ENCODE assay signal across 25 mouse cellular contexts in the genomic region with DNA sequence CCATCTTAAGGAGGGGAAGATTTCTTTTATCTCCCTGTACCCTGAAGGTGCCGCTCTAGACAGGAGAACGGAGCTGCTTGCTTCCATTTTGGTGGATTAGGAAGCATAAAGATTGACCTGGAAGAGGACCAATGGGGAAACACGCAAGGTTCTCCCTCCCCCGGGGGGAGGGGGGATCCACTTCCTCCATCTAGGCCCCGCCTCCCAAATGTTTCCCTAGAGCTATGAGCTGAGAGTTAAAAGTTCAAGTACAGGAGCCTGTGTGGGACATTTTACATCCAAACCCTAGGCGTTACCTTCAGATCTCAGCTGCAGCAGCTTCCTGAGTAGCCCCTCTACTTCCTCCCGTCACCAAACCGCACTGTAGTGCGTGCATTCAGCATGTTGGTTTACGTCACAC. TPM values are rescaled to one million over a fixed set of nuclear protein-coding genes. Genes with fewer than 3 reads are reported as not detected.
DNase-seq lines count a peak whose midpoint lies in the region; ATAC-seq and TF ChIP-seq lines count a peak whose summit lies in the region.
"Had no signal": no experiment of that assay in that cellular context is flagged by ENCODE, and none has a peak within 500 bp of the region (broad histone marks: within the 10 kb centered on the region; RNA-seq: fewer than 3 reads in every experiment).

No protein-coding gene starts in this region.

- H3K9ac ChIP-seq in ES-E14 (ENCODE audit: insufficient read depth, low read depth, low read length, poor library complexity, severe bottlenecking) = no peak overlapping the region
- no peak overlapping the region for H3K9ac ChIP-seq in midbrain, embryonic 13.5 days (replicated peaks)
- H3K9ac ChIP-seq: embryonic facial prominence, embryonic 12.5 days; forebrain, embryonic 13.5 days; forebrain, embryonic 15.5 days; forebrain, postnatal 0 days had no signal

- peak overlapping the region; percentile 25 for H3K4me3 ChIP-seq in megakaryocyte, embryonic 14.5 days (replicated peaks)
- H3K4me3 ChIP-seq in E14TG2a.4 (replicated peaks; ENCODE audit: low read length) = 0 out of 2 replicates have a peak overlapping the region, but pooled peaks have one; percentile 23
- H3K4me3 ChIP-seq in ES-E14 (ENCODE audit: insufficient read depth in 1 of 2, low read depth in 1 of 2, low read length in 2 of 2, poor library complexity in 1 of 2, severe bottlenecking in 1 of 2) = peak overlapping the region in 1 of 2 experiments; percentile 71; a peak in 2 of 4 replicates
- no peak overlapping the region for H3K4me3 ChIP-seq in hindbrain, embryonic 10.5 days
- no peak overlapping the region for H3K4me3 ChIP-seq in midbrain, embryonic 13.5 days (replicated peaks)
- H3K4me3 ChIP-seq: embryonic facial prominence, embryonic 10.5 days; embryonic facial prominence, embryonic 12.5 days; forebrain, embryonic 13.5 days; forebrain, embryonic 15.5 days had no signal

- 94% methylated on average over 10 of the region's 10 CpGs for WGBS in hindbrain, embryonic 10.5 days
- 94% methylated on average over 10 of the region's 10 CpGs for WGBS in midbrain, embryonic 13.5 days

- in situ Hi-C loops in ES-E14 (cut with MboI; ENCODE audit: low sequenced_read_pairs in 2 of 2, unreplicated experiment in 2 of 2) = no loop called here

- H3K9me3 ChIP-seq in megakaryocyte, embryonic 14.5 days = peaks cover 87% of the 10 kb centered on the region
- H3K9me3 ChIP-seq in E14TG2a.4 (ENCODE audit: low read length) = peaks cover 12% of the 10 kb centered on the region
- H3K9me3 ChIP-seq in ES-E14 (ENCODE audit: control insufficient read depth, insufficient read depth, low read depth, low read length) = no peaks in the 10 kb centered on the region
- H3K9me3 ChIP-seq in hindbrain, embryonic 10.5 days = peaks cover 16% of the 10 kb centered on the region
- H3K9me3 ChIP-seq in midbrain, embryonic 13.5 days = 0 out of 2 replicates have a peak, but pooled peaks cover 5% of the 10 kb centered on the region
- H3K9me3 ChIP-seq: embryonic facial prominence, embryonic 12.5 days; forebrain, embryonic 15.5 days had no signal

- H3K4me1 ChIP-seq in megakaryocyte, embryonic 14.5 days = no peaks in the 10 kb centered on the region
- peaks cover 13% of the 10 kb centered on the region; the same call in 1 of the 2 replicates for H3K4me1 ChIP-seq in E14TG2a.4 (replicated peaks; ENCODE audit: low read depth, low read length)
- H3K4me1 ChIP-seq in ES-E14 (ENCODE audit: control insufficient read depth in 2 of 2, insufficient read depth in 2 of 2, low read length in 2 of 2, poor library complexity in 1 of 2) = peaks cover 0 to 2% of the 10 kb centered on the region in 2 experiments; a peak in 1 of 4 replicates
- H3K4me1 ChIP-seq in hindbrain, embryonic 10.5 days (replicated peaks) = peaks cover 11% of the 10 kb centered on the region
- peaks cover 12% of the 10 kb centered on the region for H3K4me1 ChIP-seq in midbrain, embryonic 13.5 days (replicated peaks)

- no peaks in the 10 kb centered on the region for H3K27me3 ChIP-seq in megakaryocyte, embryonic 14.5 days (replicated peaks)
- no peaks in the 10 kb centered on the region for H3K27me3 ChIP-seq in E14TG2a.4 (ENCODE audit: insufficient read depth, low read length)
- no peaks in the 10 kb centered on the region for H3K27me3 ChIP-seq in hindbrain, embryonic 10.5 days (ENCODE audit: insufficient read depth, poor library complexity, severe bottlenecking)
- no peaks in the 10 kb centered on the region for H3K27me3 ChIP-seq in midbrain, embryonic 13.5 days
- H3K27me3 ChIP-seq: CH12.LX; embryonic facial prominence, embryonic 12.5 days; forebrain, embryonic 13.5 days; forebrain, embryonic 15.5 days had no signal

- no peak for ATAC-seq in megakaryocyte, adult 5-6 weeks (ENCODE audit: poor library complexity, severe bottlenecking)
- ATAC-seq in midbrain, embryonic 13.5 days = no peak
- ATAC-seq: CD4-positive, CD25-positive, alpha-beta regulatory T cell, adult 4 months; forebrain, embryonic 13.5 days; forebrain, embryonic 15.5 days; forebrain, postnatal 0 days had no signal

- no peaks in the 10 kb centered on the region for H3K36me3 ChIP-seq in megakaryocyte, embryonic 14.5 days (replicated peaks; ENCODE audit: low read length)
- H3K36me3 ChIP-seq in E14TG2a.4 (ENCODE audit: insufficient read depth, low read length) (no peaks in the 10 kb centered on the region), ES-E14 (ENCODE audit: control insufficient read depth, insufficient read depth, low read length, poor library complexity, severe bottlenecking) (no peaks in the 10 kb centered on the region)
- H3K36me3 ChIP-seq in hindbrain, embryonic 10.5 days = no peaks in the 10 kb centered on the region
- H3K36me3 ChIP-seq in midbrain, embryonic 13.5 days = 0 out of 2 replicates have a peak, but pooled peaks cover 4% of the 10 kb centered on the region
- H3K36me3 ChIP-seq: embryonic facial prominence, embryonic 12.5 days; forebrain, embryonic 15.5 days had no signal

- no peak for TF ChIP-seq CTCF in E14TG2a.4 (conservative IDR thresholded peaks at IDR 0.05; ENCODE audit: low read length)

- no peak overlapping the region for H3K4me2 ChIP-seq in midbrain, embryonic 13.5 days (replicated peaks)
- H3K4me2 ChIP-seq: embryonic facial prominence, embryonic 12.5 days; forebrain, embryonic 13.5 days; forebrain, embryonic 15.5 days had no signal

- no peak overlapping the region for H3K27ac ChIP-seq in ES-E14 (ENCODE audit: insufficient read depth, low read depth, low read length, poor library complexity, severe bottlenecking)
- no peak overlapping the region for H3K27ac ChIP-seq in hindbrain, embryonic 10.5 days
- H3K27ac ChIP-seq in midbrain, embryonic 13.5 days = no peak overlapping the region
- H3K27ac ChIP-seq: embryonic facial prominence, embryonic 10.5 days; embryonic facial prominence, embryonic 12.5 days; forebrain, embryonic 13.5 days; forebrain, embryonic 15.5 days had no signal

- DNase-seq in ES-E14 (ENCODE audit: low read depth, low spot score) = peak; percentile 55
- peak; percentile 83 for DNase-seq in ZHBTc4 (ENCODE audit: low read depth, low spot score)
- DNase-seq in hindbrain, embryonic 10.5 days (ENCODE audit: low spot score) = no peak
- DNase-seq in lung, postnatal 14 days = no peak
- DNase-seq: adrenal gland, adult 2 months; adrenal gland, postnatal 10 days; adrenal gland, postnatal 25 days; B cell, adult 2 months; cerebellum, adult 11-12 months; cerebellum, adult 2 months; cerebellum, adult 9-10 months; cerebellum, postnatal 10 days; cerebellum, postnatal 25 days; forebrain, postnatal 0 days had no signal

TF ChIP-seq in ES-E14, 5 proteins besides CTCF, POLR2A, EP300 and RAD21:
- TF ChIP-seq HCFC1 (IDR thresholded peaks at IDR 0.05; ENCODE audit: borderline replicate concordance, insufficient read depth, low read length) (no peak), ZC3H11A (IDR thresholded peaks at IDR 0.05; ENCODE audit: borderline replicate concordance, low read depth, low read length) (no peak), CHD2 (IDR thresholded peaks at IDR 0.05; ENCODE audit: low read depth, low read length) (no peak), MAFK (IDR thresholded peaks at IDR 0.05; ENCODE audit: insufficient read depth, low read depth, low read length) (no peak), ZNF384 (IDR thresholded peaks at IDR 0.05; ENCODE audit: low read depth, low read length) (no peak)

RNA-seq across cellular contexts. Expression of gene Dok5, which starts 56.5 kb away (rescaled TPM):
- polyA plus RNA-seq in megakaryocyte, embryonic 14.5 days (2012; ENCODE audit: insufficient read depth, low replicate concordance) = not detected in 2 replicates
- total RNA-seq in megakaryocyte, adult 5-6 weeks (2015) = not detected in 2 replicates
- not detected in 2 replicates for total RNA-seq in megakaryocyte, adult 5-6 weeks (2017)
- 0.48 and 0.58 TPM in 2 replicates for total RNA-seq in ES-E14 (2012; rRNA removed)
- 8.5 and 12.7 TPM in 2 replicates for polyA plus RNA-seq in hindbrain, embryonic 10.5 days (2016; fragmentation: Nextera tagmentation; extraction: Ambion mirVana)
- polyA plus RNA-seq in midbrain, embryonic 13.5 days (2015; fragmentation: Nextera tagmentation; extraction: Ambion mirVana) = 41.1 and 42.7 TPM in 2 replicates
- total RNA-seq: CH12.LX, MEL had no signal
- polyA plus RNA-seq: CD4-positive, CD25-positive, alpha-beta regulatory T cell, adult 4 months had no signal

Comparison
In these comparisons a context has a peak if more than half of its experiments do, and no peak if none do; other contexts are left out.
1. H3K4me3 ChIP-seq: peak in megakaryocyte, embryonic 14.5 days (single experiment) and E14TG2a.4 (single experiment); none in hindbrain, embryonic 10.5 days (single experiment) and midbrain, embryonic 13.5 days (single experiment).
2. DNase-seq: peak in ES-E14 (single experiment) and ZHBTc4 (single experiment); none in hindbrain, embryonic 10.5 days (single experiment) and lung, postnatal 14 days (single experiment).